Mouse (Mus musculus): ENCODE data around the gene Fuom. TPM values are rescaled to one million over a fixed set of nuclear protein-coding genes. Genes with fewer than 3 reads are reported as not detected.
A peak's percentile ranks its signal among the peaks of the same experiment; 100 is the strongest.

Gene Fuom
- polyA plus RNA-seq, 1 experiment from 2014 or later, result 19.3 TPM

GRCm38 (mm10) chr7:140125278-140126021 lies 23.2 kb upstream of the Fuom start:
- peak overlapping the region; percentile 88 for H3K9ac ChIP-seq
- peaks cover 5% of the 10 kb centered on the region; the same call in 1 of the 2 replicates for H3K4me1 ChIP-seq
- H3K4me2 ChIP-seq, result peak overlapping the region; percentile 84
- WGBS, result 1% methylated on average over 37 of the region's 40 CpGs
- no peak overlapping the region for H3K27ac ChIP-seq
- peak overlapping the region; percentile 69 for H3K4me3 ChIP-seq
- H3K27me3 ChIP-seq, result no peaks in the 10 kb centered on the region
- H3K9me3 ChIP-seq (replicated peaks), result no peaks in the 10 kb centered on the region
- ATAC-seq, result peak; percentile 97
- H3K36me3 ChIP-seq (ENCODE audit: poor library complexity, severe bottlenecking), result 0 out of 2 replicates have a peak, but pooled peaks cover 7% of the 10 kb centered on the region

- no peak for ATAC-seq
- 98% methylated on average over 1 of the region's 1 CpGs for WGBS
- H3K36me3 ChIP-seq (ENCODE audit: poor library complexity, severe bottlenecking), result no peaks in the 10 kb centered on the region
- H3K9me3 ChIP-seq (replicated peaks), result no peaks in the 10 kb centered on the region
- no peak overlapping the region for H3K9ac ChIP-seq
- H3K4me1 ChIP-seq, result peaks cover 5% of the 10 kb centered on the region; the same call in 1 of the 2 replicates
- no peak overlapping the region for H3K4me3 ChIP-seq
- H3K27ac ChIP-seq, result no peak overlapping the region
- H3K27me3 ChIP-seq, result no peaks in the 10 kb centered on the region
- H3K4me2 ChIP-seq, result no peak overlapping the region
Measured at GRCm38 (mm10) chr7:140124382-140124781, 22.1 kb upstream of the Fuom start.

DNA sequence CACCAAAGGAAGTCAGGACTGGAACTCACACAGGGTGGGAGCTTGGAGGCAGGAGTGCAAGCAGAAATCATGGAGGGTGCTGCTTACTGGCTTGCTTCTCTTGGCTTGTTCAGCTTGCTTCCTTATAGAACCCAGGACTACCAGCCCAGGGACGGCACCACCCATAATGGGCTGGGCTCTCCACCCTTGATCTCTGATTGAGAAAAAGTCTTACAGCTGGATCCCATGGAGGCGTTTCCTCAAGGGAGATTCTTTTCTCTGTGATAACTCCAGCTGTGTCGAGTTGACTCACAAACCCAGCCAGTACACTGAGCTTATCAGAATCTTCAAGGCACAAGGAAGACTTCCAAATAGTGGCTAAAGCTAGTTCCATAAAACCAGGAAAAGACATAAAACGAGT lies 20.5 kb upstream of the Fuom start:
- ATAC-seq, result no peak
- H3K4me1 ChIP-seq, result peaks cover 5% of the 10 kb centered on the region; the same call in 1 of the 2 replicates
- 32% methylated on average over 4 of the region's 4 CpGs for WGBS

GRCm38 (mm10) chr7:140121338-140121910 lies 19.2 kb upstream of the Fuom start:
- H3K27ac ChIP-seq, result no peak overlapping the region
- peaks cover 5% of the 10 kb centered on the region; the same call in 1 of the 2 replicates for H3K4me1 ChIP-seq
- no peak overlapping the region for H3K9ac ChIP-seq
- H3K4me3 ChIP-seq, result no peak overlapping the region
- no peak for ATAC-seq
- H3K4me2 ChIP-seq, result no peak overlapping the region
- H3K36me3 ChIP-seq (ENCODE audit: poor library complexity, severe bottlenecking), result no peaks in the 10 kb centered on the region
- no peaks in the 10 kb centered on the region for H3K9me3 ChIP-seq (replicated peaks)
- no peaks in the 10 kb centered on the region for H3K27me3 ChIP-seq
- 66% methylated on average over 13 of the region's 13 CpGs for WGBS

More for the DNA sequence above, 20.5 kb upstream of the Fuom start:
- Histone ChIP-seq H3K4me2 (no peak overlapping the region), H3K4me3 (no peak overlapping the region), H3K36me3 (ENCODE audit: poor library complexity, severe bottlenecking) (no peaks in the 10 kb centered on the region), H3K9me3 (replicated peaks) (no peaks in the 10 kb centered on the region), H3K27me3 (no peaks in the 10 kb centered on the region), H3K27ac (no peak overlapping the region), H3K9ac (no peak overlapping the region)

DNA sequence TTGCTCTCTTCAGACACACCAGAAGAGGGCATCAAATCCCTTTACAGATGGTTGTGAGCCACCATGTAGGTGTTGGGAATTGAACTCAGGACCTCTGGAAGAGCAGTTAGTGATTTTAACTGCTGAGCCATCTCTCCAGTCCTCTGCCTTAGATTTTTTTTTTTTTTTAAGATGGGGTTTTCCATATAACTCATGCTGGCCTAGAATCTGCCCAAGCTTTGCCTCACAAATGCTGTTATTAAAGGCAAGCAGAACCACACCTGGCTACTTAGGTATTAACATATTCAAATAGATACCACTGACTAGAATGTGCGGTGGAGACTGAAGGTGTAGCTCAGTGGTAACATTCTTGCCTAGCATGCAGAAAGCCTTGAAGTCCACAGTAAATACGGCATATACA lies 18.2 kb upstream of the Fuom start:
- H3K9ac ChIP-seq, result no peak overlapping the region
- no peaks in the 10 kb centered on the region for H3K36me3 ChIP-seq (ENCODE audit: poor library complexity, severe bottlenecking)
- H3K4me1 ChIP-seq, result peaks cover 3% of the 10 kb centered on the region
- no peak overlapping the region for H3K27ac ChIP-seq
- H3K9me3 ChIP-seq (replicated peaks), result no peaks in the 10 kb centered on the region
- no peaks in the 10 kb centered on the region for H3K27me3 ChIP-seq
- no peak overlapping the region for H3K4me2 ChIP-seq
- WGBS, result 91% methylated on average over 2 of the region's 2 CpGs
- no peak for ATAC-seq
- H3K4me3 ChIP-seq, result no peak overlapping the region

DNA sequence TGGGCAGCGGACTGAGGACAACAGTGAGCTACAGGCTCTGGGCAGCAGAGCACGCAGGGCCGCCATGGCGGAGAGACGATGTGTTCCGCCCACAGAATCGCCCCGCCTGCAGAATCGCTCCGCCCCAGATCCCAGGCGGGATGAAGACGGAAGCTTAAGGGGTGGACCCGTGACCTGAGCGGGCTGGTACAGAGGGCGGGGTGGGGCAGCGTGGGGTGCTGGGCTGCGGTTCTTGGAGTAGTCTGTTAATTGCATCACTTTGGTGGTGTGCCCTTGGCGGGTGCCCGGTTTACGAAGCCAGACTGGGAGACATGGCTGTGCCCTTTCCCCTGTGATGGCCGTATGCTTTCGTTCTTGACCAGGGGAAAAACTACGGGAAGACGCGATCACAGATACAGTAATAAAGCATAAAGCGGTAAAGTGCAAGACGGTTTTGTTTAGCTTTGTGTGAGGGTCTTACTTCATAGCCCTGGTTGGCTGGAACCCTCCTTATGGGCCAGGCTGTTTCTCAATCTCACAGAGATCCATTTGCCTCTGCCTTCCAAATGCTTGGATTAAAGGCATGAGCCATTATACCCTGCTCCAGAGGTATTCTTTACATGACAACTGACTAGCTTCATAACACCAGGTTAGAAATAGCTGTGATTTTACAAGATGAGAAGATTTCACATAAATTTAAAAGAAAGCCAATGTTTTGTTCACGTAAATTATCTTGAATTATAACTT lies 14.3 kb upstream of the Fuom start, which contains the start of gene Echs1:
Echs1 (minus strand) TSS at position 148 of the 726 bp plus-strand sequence.
- peak; percentile 96 for ATAC-seq
- H3K4me2 ChIP-seq, result peak within 1 kb of the TSS; percentile 87
- peak within 1 kb of the TSS; percentile 83 for H3K9ac ChIP-seq
- H3K4me3 ChIP-seq, result peak within 1 kb of the TSS; percentile 85
- H3K36me3 ChIP-seq (ENCODE audit: poor library complexity, severe bottlenecking), result peaks cover 15% of the 10 kb centered on the region; the same call in 1 of the 2 replicates
- 4% methylated on average over 28 of the region's 28 CpGs for WGBS
- peak within 1 kb of the TSS; percentile 63 for H3K27ac ChIP-seq
- peaks cover 9% of the 10 kb centered on the region for H3K4me1 ChIP-seq
- H3K9me3 ChIP-seq (replicated peaks), result no peaks in the 10 kb centered on the region
- H3K27me3 ChIP-seq, result no peaks in the 10 kb centered on the region

- peak within 1 kb of the TSS; percentile 85 for H3K4me3 ChIP-seq
- H3K27me3 ChIP-seq, result no peaks in the 10 kb centered on the region
- WGBS, result 2% methylated on average over 23 of the region's 23 CpGs
- peak; percentile 80 for ATAC-seq
- H3K4me2 ChIP-seq, result peak within 1 kb of the TSS; percentile 87
- peak within 1 kb of the TSS; percentile 83 for H3K9ac ChIP-seq
- H3K4me1 ChIP-seq, result peaks cover 9% of the 10 kb centered on the region
- no peaks in the 10 kb centered on the region for H3K9me3 ChIP-seq (replicated peaks)
- H3K27ac ChIP-seq, result peak within 1 kb of the TSS; percentile 63
- H3K36me3 ChIP-seq (ENCODE audit: poor library complexity, severe bottlenecking), result peaks cover 22% of the 10 kb centered on the region
Measured at GRCm38 (mm10) chr7:140115583-140116328, 13.5 kb upstream of the Fuom start, which contains the start of gene Paox. Gene Paox, plus strand, starts transcription at chr7:140115799.

GRCm38 (mm10) chr7:140111943-140112342 lies 9.7 kb upstream of the Fuom start:
- Histone ChIP-seq H3K27me3 (no peaks in the 10 kb centered on the region), H3K9me3 (replicated peaks) (no peaks in the 10 kb centered on the region), H3K27ac (no peak overlapping the region), H3K36me3 (ENCODE audit: poor library complexity, severe bottlenecking) (peaks cover 60% of the 10 kb centered on the region), H3K4me3 (no peak overlapping the region), H3K4me1 (peaks cover 9% of the 10 kb centered on the region), H3K9ac (no peak overlapping the region), H3K4me2 (no peak overlapping the region)
- no peak for ATAC-seq
- 60% methylated on average over 3 of the region's 3 CpGs for WGBS

GRCm38 (mm10) chr7:140104009-140104408 lies 1.8 kb upstream of the Fuom start:
- no peak overlapping the region for H3K27ac ChIP-seq
- H3K36me3 ChIP-seq (ENCODE audit: poor library complexity, severe bottlenecking), result peaks cover 42% of the 10 kb centered on the region
- no peak overlapping the region for H3K9ac ChIP-seq
- peaks cover 14% of the 10 kb centered on the region for H3K4me1 ChIP-seq
- H3K27me3 ChIP-seq, result no peaks in the 10 kb centered on the region
- no peak for ATAC-seq
- no peak overlapping the region for H3K4me2 ChIP-seq
- WGBS, result 80% methylated on average over 4 of the region's 4 CpGs
- H3K9me3 ChIP-seq (replicated peaks), result no peaks in the 10 kb centered on the region
- no peak overlapping the region for H3K4me3 ChIP-seq

- peaks cover 14% of the 10 kb centered on the region for H3K4me1 ChIP-seq
- no peaks in the 10 kb centered on the region for H3K9me3 ChIP-seq (replicated peaks)
- H3K4me3 ChIP-seq, result peak overlapping the region; percentile 41
- H3K27ac ChIP-seq, result no peak overlapping the region
- WGBS, result 75% methylated on average over 10 of the region's 10 CpGs
- H3K4me2 ChIP-seq, result peak overlapping the region; percentile 73
- H3K36me3 ChIP-seq (ENCODE audit: poor library complexity, severe bottlenecking), result peaks cover 18% of the 10 kb centered on the region
- ATAC-seq, result no peak
- H3K27me3 ChIP-seq, result no peaks in the 10 kb centered on the region
- peak overlapping the region; percentile 69 for H3K9ac ChIP-seq
Measured at GRCm38 (mm10) chr7:140101498-140101897, 743 bp downstream of the Fuom start.

- 92% methylated on average over 1 of the region's 1 CpGs for WGBS
- no peak for ATAC-seq
Measured at GRCm38 (mm10) chr7:140098466-140098865, 3.8 kb downstream of the Fuom start.

More at GRCm38 (mm10) chr7:140098466-140098865, 3.8 kb downstream of the Fuom start:
- H3K9ac ChIP-seq, result no peak overlapping the region
- peaks cover 22% of the 10 kb centered on the region for H3K4me1 ChIP-seq
- no peaks in the 10 kb centered on the region for H3K36me3 ChIP-seq (ENCODE audit: poor library complexity, severe bottlenecking)
- H3K4me3 ChIP-seq, result no peak overlapping the region
- no peak overlapping the region for H3K27ac ChIP-seq
- no peak overlapping the region for H3K4me2 ChIP-seq
- no peaks in the 10 kb centered on the region for H3K27me3 ChIP-seq
- no peaks in the 10 kb centered on the region for H3K9me3 ChIP-seq (replicated peaks)
